Mouse (Mus musculus): ENCODE measurements around the gene Acp4.
"Not testable (repeated sequence)": the region's sequence is repeated elsewhere in the genome, so short reads cannot be mapped to it uniquely, and the experiment has no call there.

The Acp4 gene

DNA sequence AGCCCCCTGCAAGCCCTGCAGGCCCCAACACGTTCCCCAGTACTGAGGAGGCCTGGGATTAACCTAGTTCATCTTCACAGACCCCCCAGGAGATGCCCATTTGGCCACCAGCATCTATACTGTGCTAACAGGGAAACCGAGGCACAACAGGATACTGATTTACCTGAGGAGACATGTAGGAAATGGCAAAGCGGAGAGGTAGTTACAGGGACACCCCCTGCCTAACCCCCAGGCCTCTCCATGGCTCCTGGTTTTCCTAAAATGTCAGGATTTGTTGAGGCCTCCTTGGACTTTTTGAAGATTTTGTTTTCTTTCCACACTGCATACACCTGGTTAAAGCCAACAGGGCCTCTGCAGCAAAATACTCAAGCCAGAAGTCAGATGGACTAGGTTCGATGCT lies at the start of gene Acp4:
Gene Acp4 (minus strand): TSS at position 101 of the 400 bp plus-strand sequence.
- DNase-seq (ENCODE audit: extremely low read depth, low read depth) = no peak

GRCm38 (mm10) chr7:44306516-44307240 lies 49.5 kb upstream of the Acp4 start, which contains the start of gene Clec11a:
Gene Clec11a (minus strand): TSS chr7:44306902.
- no peak for DNase-seq (ENCODE audit: extremely low read depth, low read depth)

GRCm38 (mm10) chr7:44305686-44306085 lies 48.5 kb upstream of the Acp4 start:
- DNase-seq (ENCODE audit: extremely low read depth, low read depth) = no peak

DNA sequence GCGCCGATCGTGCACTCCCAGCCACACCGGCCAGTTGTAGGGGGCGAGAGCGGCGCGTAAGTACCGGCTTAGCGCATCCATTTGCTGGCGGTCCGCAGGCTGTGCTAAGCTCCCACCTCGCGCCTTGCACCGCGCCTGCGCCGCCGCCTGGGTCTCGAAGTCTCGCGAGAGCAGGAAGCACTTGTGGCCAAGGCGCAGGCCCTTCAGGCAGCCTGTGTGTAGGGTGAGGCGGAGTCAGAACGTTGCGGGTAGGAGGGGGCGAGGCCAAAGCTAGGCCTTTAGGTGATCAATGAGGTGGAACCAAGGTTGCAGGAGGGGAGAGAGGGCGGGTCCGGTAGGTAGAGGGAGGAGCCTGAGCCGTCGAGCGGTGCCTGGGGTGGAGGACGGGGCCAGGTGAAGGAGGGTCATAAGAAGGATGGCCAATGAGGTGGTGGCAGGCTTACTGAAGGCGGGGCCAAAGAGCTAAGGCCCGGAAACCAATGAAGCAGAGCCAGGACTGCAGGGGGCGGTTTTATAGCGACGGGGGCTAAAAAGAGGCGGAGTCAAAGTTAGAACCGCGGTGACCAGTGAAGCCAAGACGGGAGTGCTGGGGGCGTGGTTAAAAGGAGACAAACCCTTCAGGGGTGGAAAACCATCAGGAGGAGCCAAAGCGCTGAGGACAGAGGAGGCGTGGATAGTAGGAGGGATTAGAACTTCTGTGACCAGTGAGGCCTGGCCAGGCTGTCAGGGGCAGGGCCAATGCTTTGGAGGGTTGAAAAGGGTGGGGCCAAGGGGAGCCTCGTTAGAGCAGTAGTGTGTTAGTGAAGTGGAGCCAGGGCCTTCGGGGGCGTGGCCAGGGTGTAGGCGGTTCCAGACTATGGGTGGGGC lies 47.8 kb upstream of the Acp4 start:
- DNase-seq (ENCODE audit: extremely low read depth, low read depth) = peak; percentile 97

- DNase-seq (ENCODE audit: extremely low read depth, low read depth) = no peak
Measured at GRCm38 (mm10) chr7:44304463-44304774, 47.2 kb upstream of the Acp4 start.

DNA sequence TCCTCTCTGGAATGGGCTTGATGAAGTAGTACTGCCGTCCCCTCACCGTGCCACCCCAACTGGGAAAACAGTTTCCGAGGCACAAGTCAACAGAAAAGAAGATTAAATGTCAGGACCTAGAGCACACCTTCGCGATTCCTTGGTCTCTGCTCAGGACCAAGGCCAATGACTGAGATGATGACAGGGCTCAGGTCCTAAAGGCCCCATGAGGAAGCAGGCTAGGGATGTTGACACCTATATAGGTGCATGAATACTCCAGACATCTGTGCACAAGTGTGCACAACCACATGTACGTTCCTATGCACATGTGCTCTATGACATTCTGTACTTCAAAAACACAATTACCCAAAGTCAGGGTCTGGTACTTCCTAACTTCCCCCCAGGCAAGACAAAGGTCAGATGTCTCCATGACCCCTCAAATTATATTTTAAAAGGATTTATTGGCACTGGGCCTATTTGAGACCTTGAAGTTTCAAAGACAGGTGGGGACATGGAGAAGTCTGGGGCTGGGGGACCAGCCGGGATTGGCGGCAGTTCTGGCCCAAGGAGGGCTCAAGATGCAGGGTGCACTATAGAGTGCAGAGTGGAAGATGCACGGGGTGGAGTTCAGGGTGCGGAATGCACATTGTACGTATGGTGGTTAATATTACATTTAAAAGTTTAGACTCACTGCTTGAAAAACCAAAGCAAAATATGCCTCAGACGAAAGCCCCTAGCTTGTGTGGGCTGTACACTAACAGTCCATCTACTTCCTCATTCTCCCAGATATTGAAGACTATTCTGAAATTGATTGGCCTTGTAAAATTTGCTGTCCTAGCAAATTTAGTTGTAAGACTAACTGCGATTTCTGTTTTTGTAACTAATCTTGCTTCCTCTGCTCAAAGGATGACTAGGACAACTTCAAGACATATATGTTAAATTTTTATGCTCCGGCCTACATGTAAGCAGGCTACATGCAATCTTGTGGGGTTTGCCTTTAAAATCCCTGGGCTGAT lies 46.5 kb upstream of the Acp4 start:
- peak; percentile 53 for DNase-seq (ENCODE audit: extremely low read depth, low read depth)

GRCm38 (mm10) chr7:44297501-44297900 lies 40.3 kb upstream of the Acp4 start:
- not testable (repeated sequence) for DNase-seq (ENCODE audit: extremely low read depth, low read depth)

- no peak for DNase-seq (ENCODE audit: extremely low read depth, low read depth)
Measured at GRCm38 (mm10) chr7:44291418-44291817, 34.2 kb upstream of the Acp4 start.

DNA sequence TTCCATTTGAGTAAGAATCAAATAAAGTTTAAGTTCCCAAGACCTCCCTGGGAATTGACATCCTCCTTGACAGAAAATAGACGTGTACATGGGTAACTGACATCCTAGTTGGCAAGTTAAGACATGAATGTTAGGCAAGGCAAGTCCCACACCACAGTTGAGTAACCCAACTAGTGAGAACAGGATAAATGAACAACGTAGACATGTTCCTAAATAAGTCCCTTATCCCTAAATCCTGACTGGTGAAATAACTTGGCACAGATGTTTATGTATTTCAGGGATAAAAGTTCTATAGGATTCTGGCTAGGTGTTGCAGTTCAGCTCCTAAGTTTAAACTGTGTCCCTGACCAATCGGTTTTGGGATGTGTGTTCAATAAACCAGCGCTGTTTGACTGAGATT lies 33.8 kb upstream of the Acp4 start:
- no peak for DNase-seq (ENCODE audit: extremely low read depth, low read depth)

DNA sequence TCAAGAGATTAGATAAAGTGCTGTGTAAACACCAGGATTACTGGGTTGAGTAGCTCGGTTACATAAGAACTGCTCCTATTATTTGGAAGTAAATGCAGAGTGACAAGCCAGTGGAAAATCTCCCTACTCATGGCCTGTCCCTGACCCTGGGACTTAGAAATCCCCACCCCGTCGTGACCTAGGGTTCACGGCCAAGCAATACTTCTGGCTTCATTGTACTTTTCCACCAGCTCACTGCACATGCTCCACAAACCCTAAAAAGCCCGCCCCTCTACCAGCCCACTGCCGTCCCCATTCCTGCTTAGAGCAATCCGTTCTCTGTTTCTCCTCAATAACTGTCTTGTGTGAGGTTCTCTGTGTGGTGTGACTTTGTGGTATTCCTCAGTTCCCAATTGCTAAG lies 30.6 kb upstream of the Acp4 start:
- no peak for DNase-seq (ENCODE audit: extremely low read depth, low read depth)

- DNase-seq (ENCODE audit: extremely low read depth, low read depth) = no peak
Measured at GRCm38 (mm10) chr7:44281586-44281985, 24.4 kb upstream of the Acp4 start.

DNA sequence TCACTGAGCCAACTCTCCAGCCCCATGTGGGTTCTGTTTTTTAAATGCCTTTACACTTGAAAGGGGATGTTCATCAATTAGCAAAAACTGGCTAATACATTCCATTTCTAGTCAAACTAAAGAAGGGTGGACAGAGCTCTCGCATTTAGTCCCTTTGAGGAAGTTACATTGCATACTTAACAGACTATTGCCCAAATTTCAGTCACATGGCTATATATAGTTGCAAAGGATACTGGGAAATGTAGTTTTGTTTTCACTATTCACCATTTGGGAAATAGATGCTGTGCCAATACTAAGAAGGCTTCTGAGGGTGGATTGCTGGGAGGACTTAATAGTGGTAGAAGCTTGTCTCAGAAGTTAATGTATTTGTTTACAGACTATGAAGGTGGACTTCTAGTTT lies 23.8 kb upstream of the Acp4 start:
- no peak for DNase-seq (ENCODE audit: extremely low read depth, low read depth)

DNA sequence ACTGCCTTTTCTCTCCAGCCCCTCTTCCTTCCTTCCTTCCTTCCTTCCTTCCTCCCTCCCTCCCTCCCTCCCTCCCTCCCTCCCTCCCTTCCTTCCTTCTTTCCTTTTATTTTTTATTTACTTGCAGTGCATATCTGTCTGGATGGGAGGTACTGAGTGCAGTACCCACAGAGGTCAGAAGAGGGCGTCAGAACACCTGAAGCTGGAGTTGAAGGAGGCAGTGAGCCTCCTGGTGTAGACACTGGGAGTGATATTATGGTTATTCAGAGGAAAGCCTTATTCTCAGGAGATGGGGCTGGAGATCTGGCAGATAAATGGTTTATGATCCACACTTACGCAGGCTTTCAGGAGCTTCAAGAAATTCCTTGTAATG lies 20.1 kb upstream of the Acp4 start:
- peak; percentile 52 for DNase-seq (ENCODE audit: extremely low read depth, low read depth)

DNA sequence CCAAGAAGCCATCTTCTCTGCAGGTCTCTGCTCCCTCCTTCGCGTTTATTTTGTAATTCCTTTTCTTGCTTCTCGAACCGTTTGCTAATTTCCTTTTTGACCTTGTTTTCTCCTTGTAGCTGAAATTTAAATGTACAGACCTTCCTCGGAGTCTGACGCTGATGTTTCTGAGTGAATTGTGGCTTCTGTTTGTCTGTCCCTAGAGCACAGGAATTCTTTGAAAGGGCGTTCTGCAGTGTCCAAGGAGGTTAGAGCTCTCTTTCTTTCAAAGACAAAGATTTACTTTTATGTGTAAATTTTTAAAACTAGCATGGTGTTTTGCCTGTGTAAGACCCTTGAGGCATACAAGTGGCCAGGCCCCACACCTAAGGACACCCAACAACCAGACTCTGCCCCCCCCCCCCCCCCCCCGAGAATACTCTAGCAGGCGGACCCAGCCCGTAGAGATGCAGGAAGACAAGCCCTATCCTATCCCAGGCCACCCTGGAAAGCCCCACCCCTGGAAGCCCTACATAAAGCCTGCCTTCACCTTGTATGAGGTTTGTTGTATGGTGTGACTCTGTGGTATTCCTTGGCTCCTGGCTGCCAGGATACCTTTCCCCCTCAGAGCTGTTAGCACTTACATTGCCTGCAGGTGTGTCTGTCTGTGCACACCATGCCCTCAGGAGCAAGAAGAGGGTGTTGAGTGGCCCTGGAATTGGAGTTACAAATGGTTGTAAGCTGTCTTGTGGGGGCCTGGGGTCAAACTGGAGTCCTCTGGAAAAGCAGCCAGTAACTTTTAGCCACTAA lies 19.5 kb upstream of the Acp4 start:
- DNase-seq (ENCODE audit: extremely low read depth, low read depth) = no peak

- DNase-seq (ENCODE audit: extremely low read depth, low read depth) = no peak
Measured at GRCm38 (mm10) chr7:44275546-44275945, 18.4 kb upstream of the Acp4 start.

DNA sequence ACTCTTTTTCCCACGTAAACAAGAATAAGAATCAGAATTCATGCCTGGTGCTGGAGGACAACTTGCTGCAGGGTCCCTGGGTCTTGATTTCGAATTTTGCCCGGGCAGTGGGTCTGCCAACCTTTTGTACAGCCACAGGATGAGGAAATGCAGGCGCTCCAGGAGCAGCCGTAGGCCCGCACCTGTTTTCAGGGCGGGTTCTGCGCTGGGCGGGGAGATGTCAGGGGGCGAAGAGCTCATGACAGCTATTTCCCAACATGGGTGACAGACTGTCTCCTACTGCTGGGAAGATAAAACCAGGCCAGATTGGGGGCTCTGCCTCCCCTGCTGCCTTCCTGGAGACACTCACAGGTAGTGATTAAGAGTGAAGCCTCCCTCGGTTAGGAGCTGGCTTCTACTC lies 16.9 kb upstream of the Acp4 start:
- no peak for DNase-seq (ENCODE audit: extremely low read depth, low read depth)

- DNase-seq (ENCODE audit: extremely low read depth, low read depth) = no peak
Measured at GRCm38 (mm10) chr7:44273446-44273845, 16.3 kb upstream of the Acp4 start.

DNA sequence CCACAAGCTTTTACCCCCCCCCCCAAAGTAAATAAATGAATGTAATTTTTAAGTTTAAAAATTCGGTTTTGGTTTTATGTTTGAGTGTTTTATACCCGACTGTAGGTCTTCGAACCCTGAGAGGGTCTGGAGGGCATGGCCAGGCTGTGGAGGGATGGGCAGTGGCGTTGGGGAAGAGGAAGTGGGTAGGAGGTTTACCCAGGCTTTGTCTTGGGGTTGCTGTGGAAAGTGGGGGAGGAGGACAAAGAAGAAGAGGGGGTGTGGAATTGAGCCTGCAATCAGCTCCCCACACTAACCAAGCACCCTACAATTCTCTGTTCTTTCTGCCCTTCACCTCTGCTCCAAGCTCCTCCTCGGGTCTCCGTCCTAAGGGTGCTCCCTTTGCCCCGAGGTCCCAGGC lies 15.4 kb upstream of the Acp4 start:
- DNase-seq (ENCODE audit: extremely low read depth, low read depth) = no peak

- peak; percentile 49 for DNase-seq (ENCODE audit: extremely low read depth, low read depth)
Measured at GRCm38 (mm10) chr7:44271309-44271708, 14.1 kb upstream of the Acp4 start.

DNA sequence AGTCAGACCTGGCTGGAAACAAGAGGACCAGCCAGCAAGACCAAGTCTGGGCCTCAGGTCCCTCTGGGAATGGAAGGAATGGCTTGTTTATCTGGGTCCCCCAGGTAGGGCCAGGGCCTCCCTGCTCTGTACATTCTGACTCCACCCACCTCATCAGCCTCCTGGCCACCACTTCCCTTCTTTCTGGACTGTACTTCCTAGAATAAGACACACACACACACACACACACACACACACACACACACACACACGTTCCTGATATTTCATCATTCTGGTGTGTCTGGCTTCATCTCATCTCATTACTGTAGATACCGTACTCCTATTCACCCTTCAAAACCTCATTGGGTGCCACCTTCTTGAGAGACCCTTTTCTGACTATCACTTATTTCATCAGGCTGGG lies 12.2 kb upstream of the Acp4 start:
- no peak for DNase-seq (ENCODE audit: extremely low read depth, low read depth)

DNA sequence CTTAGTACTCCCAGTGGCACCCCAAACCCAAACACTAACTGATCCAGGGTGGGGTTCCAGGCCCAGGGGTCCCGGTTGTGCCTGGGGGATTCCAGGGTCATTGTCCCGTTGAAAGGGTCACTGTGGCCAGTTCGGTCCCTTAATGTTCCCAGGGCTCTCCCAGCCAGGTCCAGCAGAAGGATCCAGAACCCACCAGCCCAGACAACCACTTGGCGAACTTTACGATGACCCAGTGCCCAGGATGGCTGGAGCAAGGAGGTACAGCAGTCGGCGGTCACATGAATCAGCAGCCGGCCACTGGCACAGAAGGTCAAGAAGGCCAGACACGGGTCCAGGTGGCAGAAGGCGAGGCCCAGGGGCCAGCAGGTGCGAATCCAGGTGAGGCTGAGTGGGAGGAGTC lies 10.9 kb upstream of the Acp4 start:
- no peak for DNase-seq (ENCODE audit: extremely low read depth, low read depth)

Measured in MEL-GATA-1-ER (cell line).